Mouse (Mus musculus): ENCODE data around the gene Cacna1c.
A peak's percentile ranks its signal among the peaks of the same experiment; 100 is the strongest.

Cacna1c gene

GRCm38 (mm10) chr6:118848640-118849039 lies 347.6 kb downstream of the Cacna1c start:
- no peak for DNase-seq (ENCODE audit: low spot score)

GRCm38 (mm10) chr6:118847751-118848150 lies 348.5 kb downstream of the Cacna1c start:
- no peak for DNase-seq (ENCODE audit: low spot score)

GRCm38 (mm10) chr6:118845829-118846228 lies 350.4 kb downstream of the Cacna1c start:
- no peak for DNase-seq (ENCODE audit: low spot score)

GRCm38 (mm10) chr6:118845180-118845579 lies 351.0 kb downstream of the Cacna1c start:
- no peak for DNase-seq (ENCODE audit: low spot score)

- DNase-seq (ENCODE audit: low spot score), result no peak
These were observed 352.7 kb downstream of the Cacna1c start for GRCm38 (mm10) chr6:118843566-118843965.

GRCm38 (mm10) chr6:118841892-118842291 lies 354.3 kb downstream of the Cacna1c start:
- no peak for DNase-seq (ENCODE audit: low spot score)

GRCm38 (mm10) chr6:118838919-118839915 lies 357.0 kb downstream of the Cacna1c start:
- DNase-seq (ENCODE audit: low spot score), result no peak

- DNase-seq (ENCODE audit: low spot score), result no peak
These were observed 359.5 kb downstream of the Cacna1c start for GRCm38 (mm10) chr6:118836693-118837092.

GRCm38 (mm10) chr6:118834046-118834445 lies 362.2 kb downstream of the Cacna1c start:
- DNase-seq (ENCODE audit: low spot score), result no peak

- no peak for DNase-seq (ENCODE audit: low spot score)
These were observed 363.2 kb downstream of the Cacna1c start for GRCm38 (mm10) chr6:118833049-118833448.

GRCm38 (mm10) chr6:118832616-118833015 lies 363.6 kb downstream of the Cacna1c start:
- DNase-seq (ENCODE audit: low spot score), result no peak

- DNase-seq (ENCODE audit: low spot score), result no peak
These were observed 365.4 kb downstream of the Cacna1c start for GRCm38 (mm10) chr6:118830851-118831250.

- DNase-seq (ENCODE audit: low spot score), result no peak
These were observed 368.0 kb downstream of the Cacna1c start for GRCm38 (mm10) chr6:118828187-118828586.

- no peak for DNase-seq (ENCODE audit: low spot score)
These were observed 368.7 kb downstream of the Cacna1c start for GRCm38 (mm10) chr6:118827560-118827959.

GRCm38 (mm10) chr6:118825400-118825871 lies 370.8 kb downstream of the Cacna1c start:
- DNase-seq (ENCODE audit: low spot score), result no peak

GRCm38 (mm10) chr6:118821536-118821935 lies 374.7 kb downstream of the Cacna1c start:
- DNase-seq (ENCODE audit: low spot score), result peak; percentile 9

GRCm38 (mm10) chr6:118819657-118820056 lies 376.6 kb downstream of the Cacna1c start:
- no peak for DNase-seq (ENCODE audit: low spot score)

GRCm38 (mm10) chr6:118817928-118818503 lies 378.2 kb downstream of the Cacna1c start:
- DNase-seq (ENCODE audit: low spot score), result no peak

- DNase-seq (ENCODE audit: low spot score), result no peak
These were observed 380.0 kb downstream of the Cacna1c start for GRCm38 (mm10) chr6:118816253-118816652.

- no peak for DNase-seq (ENCODE audit: low spot score)
These were observed 383.7 kb downstream of the Cacna1c start for GRCm38 (mm10) chr6:118812556-118812955.

- DNase-seq (ENCODE audit: low spot score), result no peak
These were observed 384.2 kb downstream of the Cacna1c start for GRCm38 (mm10) chr6:118812007-118812406.

GRCm38 (mm10) chr6:118810834-118811233 lies 385.4 kb downstream of the Cacna1c start:
- DNase-seq (ENCODE audit: low spot score), result no peak

GRCm38 (mm10) chr6:118805139-118805538 lies 391.1 kb downstream of the Cacna1c start:
- DNase-seq (ENCODE audit: low spot score), result no peak

Measured in urinary bladder, postnatal 14 days (tissue).